Mouse (Mus musculus): ENCODE measurements around the gene Stpg3.

The Stpg3 gene

DNA sequence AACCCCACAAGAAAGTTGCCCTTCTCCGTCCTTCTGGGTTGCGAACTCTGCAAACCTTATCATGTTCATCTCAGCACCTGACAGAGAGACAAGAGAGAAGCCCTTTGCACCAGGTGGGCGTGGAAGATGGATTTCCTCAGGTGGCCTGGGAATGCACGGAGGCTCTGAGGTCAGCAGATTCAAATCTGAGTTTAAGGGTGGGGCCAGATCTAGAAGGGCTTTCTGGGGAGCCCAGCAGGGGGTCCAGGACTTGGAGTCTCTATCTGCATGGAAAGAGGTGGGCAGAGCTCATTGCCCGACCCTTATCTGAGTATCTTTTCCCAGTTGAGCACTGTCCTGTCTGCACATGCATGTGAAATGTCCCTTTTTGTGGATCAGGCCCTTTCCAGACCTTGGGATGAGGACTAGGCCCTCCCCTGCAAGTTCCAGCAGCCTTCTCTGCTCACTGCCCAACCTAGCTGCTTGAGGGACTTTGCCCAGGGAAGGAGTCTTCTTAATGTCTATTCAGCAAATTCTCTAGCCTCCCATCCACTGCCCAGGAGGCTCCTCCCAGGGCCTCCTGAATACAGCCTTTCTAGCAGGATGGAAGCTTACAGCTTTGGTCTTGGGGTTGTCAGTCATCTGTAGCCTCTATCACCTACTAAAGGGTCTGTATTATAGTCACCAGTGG, 20.2 kb upstream of the Stpg3 start:
- no peak for DNase-seq

DNA sequence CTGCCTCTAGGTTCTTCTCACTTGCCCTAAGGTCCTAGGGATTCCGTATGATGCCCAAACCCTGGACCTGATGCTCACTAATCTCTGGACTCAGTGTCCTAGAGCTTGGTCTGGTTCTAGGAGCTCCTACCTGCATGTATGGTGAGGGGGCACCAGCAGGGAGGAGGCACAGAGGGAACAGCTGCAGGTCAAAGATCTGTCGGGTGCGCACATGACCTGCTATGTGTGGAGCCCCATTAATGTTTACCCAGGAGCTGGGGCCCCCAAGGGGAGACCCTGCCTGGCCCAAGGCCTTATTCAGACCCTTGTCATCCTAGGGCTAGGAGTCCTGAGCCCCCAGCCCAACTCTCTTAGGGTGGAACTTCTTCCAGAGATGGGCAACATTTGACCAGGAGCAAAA, 19.6 kb upstream of the Stpg3 start, which contains the start of gene Slc34a3:
Gene Slc34a3, minus strand, starts transcription at position 315 of the 400 bp plus-strand sequence.
- DNase-seq: no peak

DNA sequence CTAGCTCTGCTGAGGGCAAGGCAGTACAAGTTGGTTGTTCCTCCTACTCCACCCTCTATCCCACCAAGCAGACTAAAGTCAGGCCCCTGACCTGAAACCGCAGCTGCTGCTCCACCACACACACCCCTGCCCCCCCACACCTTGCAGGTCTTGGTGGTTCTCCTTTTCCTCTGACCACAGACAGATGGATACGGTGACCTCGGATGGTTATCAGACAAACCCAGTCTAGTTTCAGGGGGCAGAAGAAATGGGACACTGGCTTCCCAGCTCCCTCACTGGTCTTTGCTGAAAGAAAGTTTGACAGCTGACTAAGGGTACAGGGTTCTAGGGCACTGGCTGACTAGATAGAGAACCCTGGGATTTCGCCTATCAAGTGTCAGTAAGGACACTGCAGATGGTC, 19.0 kb upstream of the Stpg3 start:
- no peak for DNase-seq

DNA sequence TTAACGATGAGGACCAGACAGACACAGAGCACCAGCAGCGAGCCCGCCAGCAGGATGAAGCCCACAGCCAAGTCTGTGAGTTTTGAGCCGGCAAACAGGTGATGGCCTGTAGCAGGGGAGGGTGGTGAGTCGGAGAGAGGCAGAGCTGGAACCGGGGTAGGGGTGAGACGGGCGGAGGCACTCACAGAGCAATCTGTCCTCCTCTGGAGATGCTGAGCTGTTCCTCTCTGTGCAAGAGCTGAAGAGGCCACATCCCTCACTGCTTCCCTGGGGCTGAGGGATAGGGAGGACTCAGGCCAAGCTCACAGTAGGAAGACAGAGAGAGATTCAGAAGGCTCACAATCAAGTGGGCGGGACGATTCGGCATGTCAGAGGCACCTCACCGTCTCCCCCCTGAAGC, 16.6 kb upstream of the Stpg3 start:
- DNase-seq: no peak

DNA sequence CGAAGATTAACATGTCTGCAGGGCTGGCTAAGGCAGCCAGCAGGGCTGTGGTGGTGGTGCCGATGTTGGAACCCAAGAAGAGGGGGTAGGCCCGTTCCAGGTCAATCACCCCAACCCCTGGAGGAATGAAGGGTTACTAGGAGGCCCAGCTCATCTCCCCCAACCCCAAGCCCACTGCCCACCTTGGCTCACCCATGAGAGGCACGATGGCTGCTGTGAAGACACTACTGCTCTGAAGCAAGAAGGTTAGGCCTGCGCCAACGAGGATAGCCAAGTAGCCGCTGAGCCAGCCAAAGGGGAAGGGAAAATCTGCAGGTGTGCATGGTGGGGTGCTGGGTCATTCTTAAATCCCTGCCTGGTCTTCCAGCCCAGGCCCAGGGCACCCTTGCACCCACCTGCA, 16.1 kb upstream of the Stpg3 start:
- DNase-seq: no peak

DNA sequence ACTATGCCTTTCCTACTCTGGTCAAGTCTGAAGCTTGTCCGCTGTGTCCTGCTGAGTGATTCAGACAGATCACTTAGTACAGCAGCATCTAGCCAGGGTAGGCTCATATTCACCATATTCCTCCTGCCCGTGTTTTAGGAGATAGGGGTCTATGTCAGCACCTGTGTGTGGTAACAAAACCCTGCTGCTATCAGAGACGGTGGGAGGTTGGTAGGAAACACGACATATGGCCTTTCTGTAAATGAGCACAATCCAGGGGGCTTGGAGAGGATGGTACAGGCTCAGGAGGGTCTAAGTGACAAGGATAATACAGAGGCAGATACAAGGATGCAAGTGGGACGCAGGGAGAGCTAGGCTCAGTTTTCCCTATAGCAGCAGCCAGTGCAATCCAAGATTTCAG, 15.1 kb upstream of the Stpg3 start:
- DNase-seq: no peak

DNA sequence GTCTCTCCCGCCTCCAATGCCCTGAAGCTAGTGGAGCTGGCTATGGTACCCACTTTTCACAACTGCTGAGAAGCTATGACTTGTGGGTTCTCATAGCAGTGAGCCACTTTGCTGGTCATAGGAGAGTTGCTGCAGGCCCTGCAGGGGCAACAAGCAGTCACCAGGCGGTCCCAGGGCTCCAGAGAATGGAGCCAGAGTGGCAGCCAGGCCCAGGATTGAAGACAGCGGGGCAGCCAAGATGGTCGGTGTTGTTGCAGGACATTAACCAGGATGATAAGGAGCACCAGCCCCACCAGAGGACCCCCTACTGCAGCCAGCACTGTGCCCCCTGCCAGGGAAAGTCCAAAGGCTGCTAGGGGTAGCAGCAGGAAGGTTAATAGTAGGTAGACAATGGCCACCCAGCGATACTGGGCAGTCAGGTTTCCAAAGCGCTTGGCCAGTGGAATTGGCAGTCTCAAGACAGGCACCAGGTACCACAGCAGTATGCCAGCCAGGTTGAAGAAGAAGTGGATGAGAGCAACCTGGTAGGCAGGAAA, 14.6 kb upstream of the Stpg3 start:
- no peak for DNase-seq

DNA sequence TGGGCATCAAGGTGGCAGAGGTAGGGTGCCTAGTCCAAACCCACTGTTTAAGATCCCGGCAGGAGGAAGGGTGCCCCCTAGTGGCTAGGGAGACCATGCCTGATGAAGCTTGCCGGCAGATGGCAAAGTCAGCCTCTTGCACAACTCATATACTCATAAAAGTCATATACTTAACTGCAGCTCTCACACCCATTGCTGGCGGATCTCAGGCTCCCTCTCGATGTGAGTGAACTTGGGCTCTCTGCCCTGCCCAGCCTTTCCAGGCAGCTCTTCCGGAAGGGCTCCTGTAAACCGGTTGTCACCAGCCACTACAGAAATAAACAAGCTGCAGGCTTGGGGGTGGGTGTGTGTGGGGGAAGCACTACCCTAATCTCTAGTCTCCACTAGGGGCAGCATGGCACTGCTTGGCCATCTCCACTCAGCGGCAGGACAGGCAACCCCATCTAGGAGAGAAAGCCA, 14.0 kb upstream of the Stpg3 start:
- DNase-seq: peak; percentile 83

DNA sequence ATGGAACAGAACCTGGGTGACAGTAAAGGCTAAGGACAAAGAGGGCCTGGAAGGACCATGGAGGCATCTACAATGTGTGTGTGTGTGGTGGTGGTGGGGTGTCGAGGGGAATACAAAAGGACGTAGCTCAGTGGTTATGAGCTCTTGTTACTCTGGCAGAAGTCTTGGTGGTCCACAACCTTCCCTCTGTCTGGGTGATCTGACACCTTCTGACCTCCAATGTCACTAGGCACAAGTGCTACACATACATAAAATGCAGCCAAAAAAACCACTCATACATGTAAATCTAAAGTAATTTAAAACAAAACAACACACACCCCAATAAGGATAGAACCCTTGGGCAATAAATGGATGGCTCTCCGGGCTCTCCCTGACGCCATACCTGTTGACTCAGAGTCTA, 13.0 kb upstream of the Stpg3 start:
- DNase-seq: no peak

DNA sequence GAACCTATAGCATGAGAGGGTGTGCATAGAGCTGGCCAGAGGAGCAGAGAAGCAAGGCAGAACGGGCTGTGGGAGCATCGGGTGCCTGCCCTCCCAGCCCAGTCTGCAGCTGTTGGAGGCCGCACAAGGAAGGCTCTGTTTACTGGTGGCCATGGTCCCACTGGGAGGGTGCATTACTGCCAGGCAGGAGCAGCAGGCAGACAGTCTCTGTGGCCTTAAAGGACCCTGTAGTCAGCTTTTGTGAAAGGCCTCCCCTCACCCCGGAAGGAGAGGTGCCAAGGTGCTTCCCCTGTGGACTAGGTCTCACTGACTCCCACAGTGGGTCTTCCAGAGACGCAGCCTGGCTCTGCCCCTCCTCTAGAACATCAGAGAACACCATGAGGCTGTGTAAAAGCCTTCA, 12.4 kb upstream of the Stpg3 start:
- peak; percentile 41 for DNase-seq

DNA sequence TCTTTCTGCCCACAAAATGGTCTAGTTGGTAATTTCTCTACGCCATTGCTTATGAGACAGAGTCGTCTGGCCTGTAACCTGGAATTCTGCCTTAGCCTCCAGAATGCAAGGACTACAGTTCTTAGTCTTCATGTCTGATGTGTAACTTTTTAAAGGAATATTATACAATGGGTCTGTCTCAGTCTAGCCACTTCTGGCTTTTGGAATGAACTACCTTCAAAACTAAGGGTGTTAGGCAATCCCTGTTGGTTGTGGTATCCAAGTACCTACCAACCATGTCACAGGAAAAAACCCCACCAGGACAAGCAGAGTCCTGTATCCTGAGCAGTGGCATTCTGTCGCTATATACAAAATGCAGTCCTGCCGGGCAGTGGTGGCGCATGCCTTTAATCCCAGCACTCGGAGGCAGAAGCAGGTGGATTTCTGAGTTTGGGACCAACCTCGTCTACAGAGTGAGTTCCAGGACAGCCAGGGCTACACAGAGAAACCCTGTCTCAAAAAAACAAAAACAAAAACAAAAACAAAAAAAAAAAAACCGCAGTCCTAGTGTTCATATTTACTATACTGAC, 11.5 kb upstream of the Stpg3 start:
- no peak for DNase-seq

DNA sequence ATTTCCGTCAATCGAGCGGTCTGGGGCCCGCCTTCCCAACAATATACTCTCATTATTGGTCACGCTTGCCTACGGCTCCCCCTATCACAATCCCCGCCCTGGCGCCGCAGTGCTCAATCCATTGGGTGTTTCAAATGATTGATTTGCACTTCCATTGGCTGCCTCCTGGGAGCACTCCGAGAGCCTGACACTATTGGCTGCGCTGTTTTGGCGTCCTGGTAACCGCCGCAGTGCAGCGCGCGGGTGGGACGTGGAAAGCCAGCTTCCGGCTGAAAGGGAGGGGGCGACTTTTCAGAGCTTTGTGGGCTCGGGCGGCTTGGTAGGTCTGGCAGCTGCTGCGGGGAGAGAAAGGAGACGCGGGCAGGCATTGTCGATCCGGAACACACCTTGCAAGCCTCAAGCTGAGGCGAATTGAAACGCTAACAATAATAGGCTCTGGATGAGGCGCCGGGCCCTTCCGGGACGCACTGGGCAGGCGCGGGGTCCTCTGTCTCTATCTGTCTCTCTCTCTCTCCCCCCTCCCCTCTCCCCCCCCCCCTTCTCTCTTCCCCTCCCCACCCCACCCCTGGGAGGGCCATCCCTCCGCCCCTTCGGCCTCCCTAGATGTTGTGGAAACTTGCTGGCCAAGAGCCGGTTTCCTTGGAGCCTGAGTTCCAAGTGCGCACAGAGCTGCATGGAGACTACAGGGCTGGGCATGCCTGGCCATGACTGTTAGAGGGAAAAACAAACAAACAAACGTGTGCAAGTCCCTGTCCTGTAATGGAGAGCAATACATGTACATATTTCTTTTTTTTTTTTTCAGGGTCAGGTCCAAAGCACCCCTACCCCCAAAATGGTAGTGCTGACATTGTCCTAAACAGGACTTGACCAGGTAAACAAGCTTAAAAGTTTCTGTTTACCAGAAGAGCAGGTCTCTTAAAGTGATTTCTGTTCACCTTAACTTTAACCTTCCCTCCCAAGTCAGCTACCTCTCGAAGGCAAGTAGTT, 10.6 kb upstream of the Stpg3 start:
- DNase-seq: peak; percentile 99

DNA sequence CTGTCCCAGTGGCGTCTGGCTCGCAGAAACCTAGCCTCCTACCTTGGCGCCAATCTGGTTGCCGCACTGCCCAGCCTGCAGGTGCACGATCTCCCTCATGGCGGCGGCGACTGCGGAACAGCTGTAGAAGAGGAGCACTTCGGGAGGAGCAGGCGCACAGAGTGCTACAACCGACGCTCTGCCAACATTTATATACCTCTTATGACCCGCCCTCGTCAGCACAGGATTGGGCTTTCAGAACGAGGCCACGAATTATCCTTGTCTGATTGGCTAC, 10.0 kb upstream of the Stpg3 start, which contains the start of gene Tubb4b:
Gene Tubb4b, minus strand, starts transcription at position 211 of the 274 bp plus-strand sequence.
- no peak for DNase-seq

DNA sequence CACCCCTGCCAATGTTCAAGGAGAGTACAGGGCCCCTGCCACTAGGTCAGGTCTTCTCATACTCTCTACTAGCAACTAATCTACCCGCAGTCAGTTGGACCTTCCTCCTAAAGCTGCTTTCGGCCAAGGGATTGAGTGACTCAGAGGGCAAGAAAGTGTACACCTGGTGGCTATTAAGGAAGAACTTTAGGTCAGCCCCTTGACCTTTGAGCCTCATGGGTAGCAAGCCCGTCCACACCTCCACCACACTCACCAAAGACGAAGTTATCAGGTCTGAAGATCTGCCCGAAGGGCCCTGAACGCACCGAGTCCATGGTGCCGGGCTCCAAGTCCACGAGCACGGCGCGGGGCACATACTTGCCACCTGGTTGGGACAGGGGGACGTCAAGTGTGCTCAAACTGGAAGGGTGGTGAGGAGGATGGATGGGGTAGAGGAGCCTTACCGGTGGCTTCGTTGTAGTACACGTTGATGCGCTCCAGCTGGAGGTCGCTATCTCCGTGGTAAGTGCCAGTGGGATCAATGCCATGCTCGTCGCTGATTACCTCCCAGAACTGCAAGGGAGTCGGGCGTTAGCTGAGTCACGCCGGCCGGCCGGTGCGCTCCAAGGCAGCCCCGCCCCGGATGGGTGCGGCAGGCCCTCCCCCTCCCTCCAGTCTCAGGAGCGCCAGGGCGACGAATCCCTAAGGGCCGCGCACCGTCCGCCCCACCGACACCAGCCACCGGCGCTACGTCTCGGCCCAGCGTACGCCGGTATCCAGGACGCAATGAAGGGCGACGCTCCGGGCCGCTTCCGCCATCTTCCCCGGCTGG, 9.4 kb upstream of the Stpg3 start:
- peak; percentile 81 for DNase-seq

DNA sequence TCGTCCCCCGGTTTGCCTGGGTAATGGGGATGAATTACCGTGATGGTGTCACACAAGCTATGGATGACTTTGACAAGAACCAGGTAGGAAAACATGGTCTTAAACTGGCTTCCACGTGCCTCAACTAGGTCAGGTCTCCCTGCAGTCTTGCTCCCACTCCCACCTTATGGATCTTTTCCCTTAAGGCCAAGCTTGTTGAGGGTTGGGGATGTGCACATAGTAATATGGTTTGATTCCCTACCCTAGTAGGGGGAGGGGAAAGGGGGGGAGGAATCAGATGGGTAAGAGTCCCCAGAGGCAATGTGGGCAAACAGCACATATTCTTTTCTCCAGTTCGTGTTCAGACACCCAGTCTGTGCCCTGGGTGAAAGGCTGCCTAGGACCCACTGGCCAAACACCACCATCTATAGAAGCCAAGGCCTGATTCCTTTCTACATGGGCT, 6.9 kb upstream of the Stpg3 start:
- DNase-seq: no peak

DNA sequence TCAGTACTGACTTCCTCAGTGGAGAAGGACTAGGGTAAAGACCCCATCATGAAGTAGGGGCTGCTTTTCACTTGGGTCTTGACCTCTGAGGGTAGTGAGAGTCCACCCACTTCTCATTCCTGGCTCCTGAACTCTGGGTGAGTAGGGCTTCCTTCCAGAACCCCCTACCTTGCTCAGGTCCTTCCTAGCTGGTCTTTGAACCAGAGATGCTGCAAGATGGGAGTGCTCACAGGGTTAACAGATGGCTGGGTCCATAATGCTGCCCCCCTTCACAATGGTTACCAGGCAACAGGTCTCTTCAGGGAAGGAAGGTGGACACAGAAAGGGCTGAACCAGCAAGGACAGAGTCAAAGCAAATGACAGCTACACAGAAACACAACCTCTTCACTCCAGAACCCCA, 4.0 kb upstream of the Stpg3 start, which contains the start of gene Fam166a:
Gene Fam166a, plus strand, starts transcription at position 301 of the 400 bp plus-strand sequence.
- no peak for DNase-seq

DNA sequence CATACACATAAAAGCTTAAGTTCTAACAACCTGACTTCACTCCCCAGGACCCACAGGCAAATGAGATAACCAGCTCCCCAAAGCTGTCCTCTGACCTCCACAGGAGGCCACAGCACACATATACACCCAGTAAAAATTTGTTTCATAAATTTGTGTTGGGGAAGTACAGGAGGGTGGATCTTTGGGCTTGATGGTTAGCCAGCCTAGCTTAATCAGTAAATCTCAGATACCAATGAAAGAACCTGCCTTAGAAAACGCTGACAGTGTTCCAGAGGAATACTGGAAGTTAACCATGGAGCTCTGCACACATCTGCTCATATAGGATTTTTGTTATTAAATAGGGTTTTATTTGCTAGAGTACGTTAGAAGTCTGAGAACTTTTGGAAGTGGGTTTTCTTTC, 3.2 kb upstream of the Stpg3 start:
- DNase-seq: no peak

DNA sequence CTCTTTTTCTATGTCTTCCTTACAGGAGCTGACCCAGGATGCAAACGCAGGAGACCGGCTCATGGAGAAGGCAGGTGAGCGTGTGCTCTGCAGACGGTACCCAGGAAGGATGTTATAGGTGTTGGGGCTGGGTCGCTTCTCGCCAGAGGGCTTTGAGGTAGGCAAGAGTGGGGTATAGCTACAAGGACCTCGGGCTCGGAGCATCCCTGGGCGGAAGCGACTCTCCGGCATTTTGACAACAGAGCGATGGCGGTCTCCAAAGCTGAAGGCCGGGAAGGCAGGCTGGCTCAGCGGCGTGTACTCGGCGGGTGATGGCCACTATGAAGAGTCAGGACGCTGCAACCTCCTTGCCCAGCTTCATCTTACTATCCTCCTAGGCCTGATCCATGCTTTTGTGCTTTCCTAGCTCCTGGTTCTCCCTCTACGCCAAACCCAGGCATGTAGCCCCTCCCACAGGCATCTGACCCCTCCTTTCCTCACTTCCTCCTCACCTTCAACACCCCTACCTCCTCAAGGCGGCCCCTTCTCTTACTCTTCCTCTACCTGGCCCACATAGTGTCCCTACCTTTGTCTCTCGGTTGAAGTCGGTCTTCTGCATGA, 1.1 kb downstream of the Stpg3 start:
- DNase-seq: no peak

DNA sequence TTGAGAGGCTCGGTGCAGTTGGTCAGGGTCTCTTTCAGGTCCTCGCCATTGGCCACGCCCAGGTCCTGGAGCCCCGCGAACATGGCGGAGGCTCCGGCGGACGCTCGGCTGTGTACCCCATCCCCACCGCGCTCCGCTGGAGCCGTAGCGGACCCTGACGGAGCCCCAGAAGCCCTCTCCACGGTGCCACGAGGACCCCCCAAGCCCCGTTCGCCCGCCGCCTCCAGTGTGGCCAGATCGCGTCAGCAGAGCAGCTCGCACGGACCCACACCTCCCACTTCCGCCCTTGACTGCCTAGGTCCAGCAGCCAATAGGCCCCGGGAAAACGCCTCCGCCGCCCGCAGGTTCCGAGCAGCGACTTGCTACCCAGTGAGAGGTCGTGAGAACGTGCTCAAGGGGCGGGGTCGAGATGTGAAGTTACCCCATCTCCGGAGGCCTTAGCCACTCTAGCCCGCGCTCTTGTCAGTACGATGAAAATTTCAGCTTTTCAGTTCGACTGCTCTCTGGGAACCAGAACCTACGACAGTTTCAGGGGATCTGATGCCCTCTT, 3.2 kb downstream of the Stpg3 start, which contains the start of gene Nelfb:
Gene Nelfb, minus strand, starts transcription at position 369 of the 550 bp plus-strand sequence.
- peak; percentile 83 for DNase-seq

DNA sequence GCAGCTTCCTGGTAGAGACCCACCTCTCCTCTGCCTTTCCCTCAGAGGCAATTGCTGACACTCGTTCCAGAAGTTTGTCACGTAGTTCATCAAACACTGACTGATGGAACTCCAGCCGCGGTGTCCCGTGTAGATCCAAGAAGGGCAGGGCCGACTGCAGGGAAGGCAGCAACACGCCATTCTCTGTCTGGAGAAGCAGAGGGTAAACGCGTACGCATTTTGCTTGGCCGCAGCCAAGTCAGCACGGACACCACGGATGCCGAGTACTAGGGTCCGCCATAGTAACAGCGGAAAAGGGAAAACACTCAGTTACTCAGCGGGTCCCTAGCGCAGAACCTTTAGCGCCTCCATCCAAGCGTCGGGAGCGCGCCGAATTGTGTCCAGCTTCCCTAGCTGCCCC, 3.8 kb downstream of the Stpg3 start:
- no peak for DNase-seq

DNA sequence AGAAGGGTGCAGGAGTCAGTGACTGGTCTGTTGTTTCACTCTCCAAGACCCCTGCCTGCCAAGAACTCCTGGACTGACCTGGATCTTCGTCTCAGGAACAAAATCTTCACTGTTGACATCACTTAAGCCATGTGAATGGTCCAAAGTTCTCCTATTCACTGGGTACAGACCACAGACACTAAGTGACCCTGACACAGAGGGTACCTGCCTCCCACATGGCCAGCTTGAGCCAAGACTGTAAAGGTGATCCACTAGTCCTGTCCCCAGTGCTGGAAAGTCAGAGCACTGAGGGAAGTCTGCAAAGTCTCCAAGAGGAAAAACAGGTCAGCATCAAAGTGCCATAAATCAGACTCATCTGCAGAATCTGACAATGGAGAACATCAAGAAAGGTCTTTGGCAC, 6.8 kb downstream of the Stpg3 start:
- no peak for DNase-seq
